In genomic region chr5:88807342-88807741, GRCm38 (mm10) we compare ENCODE assay signal across 18 mouse cellular contexts. TPM values are rescaled to one million over a fixed set of nuclear protein-coding genes. Genes with fewer than 3 reads are reported as not detected.
DNase-seq lines count a peak whose midpoint lies in the region; ATAC-seq and TF ChIP-seq lines count a peak whose summit lies in the region.
"Had no signal": no experiment of that assay in that cellular context is flagged by ENCODE, and none has a peak within 500 bp of the region (broad histone marks: within the 10 kb centered on the region; RNA-seq: fewer than 3 reads in every experiment).

No protein-coding gene starts in this region.

- no peaks in the 10 kb centered on the region for H3K36me3 ChIP-seq in heart, embryonic 12.5 days
- H3K36me3 ChIP-seq in E14TG2a.4 (ENCODE audit: insufficient read depth, low read length), result no peaks in the 10 kb centered on the region
- H3K36me3 ChIP-seq: heart, embryonic 10.5 days; midbrain, embryonic 10.5 days had no signal

- intact Hi-C loops in heart, postnatal 25 days (cut with DNase I), result no loop called here

- H3K9ac ChIP-seq in heart, embryonic 12.5 days, result no peak overlapping the region

- H3K4me1 ChIP-seq in heart, embryonic 12.5 days (replicated peaks), result peaks cover 17% of the 10 kb centered on the region
- H3K4me1 ChIP-seq in E14TG2a.4 (replicated peaks; ENCODE audit: low read depth, low read length), result peaks cover 22% of the 10 kb centered on the region

- no peak for TF ChIP-seq CTCF in layer of hippocampus, adult 2 months (conservative IDR thresholded peaks at IDR 0.05)
- TF ChIP-seq CTCF in E14TG2a.4 (conservative IDR thresholded peaks at IDR 0.05; ENCODE audit: low read length), result no peak

- H3K9me3 ChIP-seq in heart, embryonic 12.5 days (replicated peaks), result no peaks in the 10 kb centered on the region
- H3K9me3 ChIP-seq in E14TG2a.4 (ENCODE audit: low read length), result no peaks in the 10 kb centered on the region
- H3K9me3 ChIP-seq: heart, embryonic 10.5 days; midbrain, embryonic 10.5 days had no signal

- H3K27me3 ChIP-seq in heart, embryonic 12.5 days (replicated peaks), result no peaks in the 10 kb centered on the region
- H3K27me3 ChIP-seq in E14TG2a.4 (ENCODE audit: insufficient read depth, low read length), result 0 out of 2 replicates have a peak, but pooled peaks cover 3% of the 10 kb centered on the region

- DNase-seq in cerebellum, adult 9-11 months, result peak; percentile 49
- DNase-seq in cerebellum, postnatal 4 days (ENCODE audit: low spot score in 2 of 2), result no peak
- DNase-seq in heart, postnatal 25 days (ENCODE audit: low spot score), result no peak
- DNase-seq in layer of hippocampus, adult 2 months (ENCODE audit: low spot score in 2 of 2), result peak in 1 of 2 experiments; percentile 28
- DNase-seq in layer of hippocampus, postnatal 36 days, result no peak
- DNase-seq in thymus, postnatal 4 days, result no peak
- DNase-seq: adrenal gland, adult 8-10 months; kidney, adult 18-20 months; kidney, postnatal 10 days; lung, adult 2 months; lung, postnatal 4 days; thymus, adult 2 months had no signal

- ATAC-seq in heart, embryonic 12.5 days (ENCODE audit: insufficient number of reproducible peaks, low FRiP score), result no peak
- ATAC-seq: forebrain, embryonic 14.5 days had no signal

- no peak overlapping the region for H3K27ac ChIP-seq in heart, embryonic 12.5 days (ENCODE audit: poor library complexity, severe bottlenecking)
- peak overlapping the region; percentile 70 for H3K27ac ChIP-seq in layer of hippocampus, adult 2 months
- H3K27ac ChIP-seq: heart, embryonic 10.5 days; midbrain, embryonic 10.5 days had no signal

- peak overlapping the region; percentile 43 for H3K4me2 ChIP-seq in heart, embryonic 12.5 days

- H3K4me3 ChIP-seq in heart, embryonic 12.5 days, result no peak overlapping the region
- H3K4me3 ChIP-seq in layer of hippocampus, adult 2 months, result no peak overlapping the region
- peak overlapping the region; percentile 63 for H3K4me3 ChIP-seq in E14TG2a.4 (replicated peaks; ENCODE audit: low read length)
- H3K4me3 ChIP-seq: erythroblast, embryonic 14.5 days; heart, embryonic 10.5 days; midbrain, embryonic 10.5 days had no signal

- 30% methylated on average over 9 of the region's 9 CpGs for WGBS in heart, embryonic 12.5 days

RNA-seq across cellular contexts. Expression of gene Dck, which starts 42.5 kb away (rescaled TPM):
- polyA plus RNA-seq in heart, embryonic 12.5 days (2016; fragmentation: Nextera tagmentation; extraction: Ambion mirVana), result 48.3 and 49.1 TPM in 2 replicates
- 1 to 10 TPM; 3.2 to 3.5 TPM for total RNA-seq in heart, postnatal 25 days (2021)
- total RNA-seq in layer of hippocampus, adult 2 months (2021), result 10 to 100 TPM; 13.7 to 14.9 TPM
- 10 to 100 TPM; 14.6 to 14.8 TPM for total RNA-seq in layer of hippocampus, postnatal 36 days (2021)
